Mouse (Mus musculus) G1E (cell line): ENCODE measurements at regions not wholly inside any gene's neighbourhood (a gene's known extent, or its start where the extent isn't known, plus 50 kb on each side); places are given as distances from the start of the nearest gene placed in this dataset.

ENCODE experiments used
- CTCF ChIP-seq: IDR thresholded peaks from 2 replicates; pipeline ENCODE4 v1.5.1; 2012; ENCODE audit warnings: low read depth, low read length, inconsistent platforms, mixed read lengths
- TAL1 ChIP-seq: conservative IDR thresholded peaks from 2 replicates; pipeline ENCODE4 v1.6.1; 2012; ENCODE audit warnings: low read depth, low read length, inconsistent platforms, mixed read lengths

DNA sequence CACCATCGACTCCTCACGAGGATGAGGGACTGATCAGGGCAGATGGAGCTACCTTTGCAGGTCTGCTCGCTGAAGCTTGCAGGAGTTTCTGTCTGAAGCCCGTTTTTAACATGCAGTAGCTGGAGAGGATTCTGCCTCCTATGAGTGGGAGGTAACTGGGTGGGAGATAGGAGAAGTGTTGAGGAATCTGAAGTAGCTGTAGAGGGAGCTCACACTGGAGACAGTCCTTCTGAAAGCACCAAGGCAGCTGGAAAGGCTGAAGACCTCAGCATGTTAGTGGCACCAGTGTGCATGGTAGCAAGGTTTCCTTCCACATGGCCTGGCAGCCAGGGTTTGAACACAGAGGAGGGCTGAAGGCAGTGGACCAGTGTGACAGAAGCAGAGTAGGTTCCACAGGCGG lies 254.5 kb downstream of the Drd1 start:
- no peak for TF ChIP-seq CTCF
- TF ChIP-seq TAL1 = no peak
